Mouse (Mus musculus) spleen, adult 2 months (tissue): ENCODE measurements around the gene Arid1b. TPM values are rescaled to one million over a fixed set of nuclear protein-coding genes. Genes with fewer than 3 reads are reported as not detected.

Source experiments
- DNase-seq, 2 experiments: peaks; one replicate each; pipeline versions ENCODE4 v3.0.0 to v3.0.0-alpha.2; 2012 to 2021; ENCODE audit warnings: low spot score in 2 of 2, low read depth in 1 of 2
- H3K27ac ChIP-seq: fragments of 200-500 bp; 2 replicates; pipeline ENCODE4 v1.5.1; 2012; ENCODE audit warnings: low read length, inconsistent platforms; ENCODE audit not compliant: insufficient read depth
- H3K27me3 ChIP-seq: fragments of 200-500 bp; 2 replicates; pipeline ENCODE4 v1.6.1; 2012; ENCODE audit warnings: mild to moderate bottlenecking, moderate library complexity, low read length, inconsistent platforms; ENCODE audit not compliant: control insufficient read depth, insufficient read depth
- H3K36me3 ChIP-seq: fragments of 200-500 bp; 2 replicates; pipeline ENCODE4 v1.6.1; 2012; ENCODE audit warnings: mild to moderate bottlenecking, low read length, inconsistent platforms; ENCODE audit not compliant: control insufficient read depth, insufficient read depth
- H3K4me1 ChIP-seq: fragments of 200-500 bp; 2 replicates; pipeline ENCODE4 v1.6.1; 2011; ENCODE audit warnings: inconsistent platforms; ENCODE audit not compliant: control insufficient read depth, insufficient read depth, insufficient read length
- H3K4me3 ChIP-seq: fragments of 200-500 bp; 2 replicates; pipeline ENCODE4 v1.5.1; 2011; ENCODE audit warnings: mild to moderate bottlenecking, inconsistent platforms; ENCODE audit not compliant: insufficient read depth, insufficient read length; ENCODE audit errors: extremely low read depth
- CTCF ChIP-seq: fragments of 200-500 bp; IDR thresholded peaks from 2 replicates; pipeline ENCODE4 v1.5.1; 2011; ENCODE audit warnings: mild to moderate bottlenecking, inconsistent platforms; ENCODE audit not compliant: insufficient read depth, insufficient read length, insufficient replicate concordance; ENCODE audit errors: extremely low read depth
- POLR2A ChIP-seq: fragments of 200-500 bp; IDR thresholded peaks from 2 replicates; pipeline ENCODE4 v1.6.1; 2011; ENCODE audit warnings: low read depth, low read length, inconsistent platforms
- WGBS: fragments of 180-500 bp; shearing (Covaris S2); methylation state at CpG from one replicate; pipeline ENCODE4 v1.1.7; 2018; 5-methylcytosine and 5-hydroxymethylcytosine counted together
- polyA plus RNA-seq: library from polyadenylated mRNA; depleted of rRNA; stranded (reverse); fragments of >200 nt; gene quantifications from 2 replicates; pipeline ENCODE4 v1.2.3, GENCODE M21; 2012

Gene Arid1b
- polyA plus RNA-seq, 1 experiment, result 53.5 TPM

DNA sequence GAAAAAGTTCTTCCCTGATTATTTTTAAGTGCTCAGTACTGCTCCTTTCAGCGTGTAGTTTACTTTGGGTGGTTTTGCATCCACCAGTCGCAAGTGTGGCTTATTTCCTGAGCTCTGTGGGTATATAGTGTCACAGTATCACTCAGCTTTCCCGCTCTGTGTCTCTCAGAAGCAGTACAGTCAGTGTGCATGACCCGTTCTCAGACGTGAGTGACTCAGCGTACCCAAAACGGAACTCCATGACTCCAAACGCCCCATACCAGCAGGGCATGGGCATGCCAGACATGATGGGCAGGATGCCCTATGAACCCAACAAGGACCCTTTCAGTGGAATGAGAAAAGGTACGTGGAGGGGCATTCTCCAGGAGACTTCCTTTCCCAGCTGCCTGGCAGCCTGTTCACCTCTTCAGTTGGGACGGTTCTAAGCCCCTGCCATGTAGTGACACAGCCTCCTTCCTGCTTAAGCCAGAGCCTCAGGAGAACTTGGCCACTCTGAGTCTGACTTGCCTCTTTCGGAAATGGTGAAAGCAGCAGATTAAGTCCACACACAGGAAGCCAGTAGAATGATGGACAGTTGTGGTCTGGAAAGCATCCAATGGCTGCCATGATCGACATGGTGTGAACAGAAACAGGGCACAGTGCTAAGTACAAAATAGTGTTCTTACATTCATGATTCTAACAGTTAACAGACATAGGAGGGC is 333.5 kb downstream of the Arid1b start:
- no peak overlapping the region for H3K27ac ChIP-seq
- no peak overlapping the region for H3K4me3 ChIP-seq
- no peaks in the 10 kb centered on the region for H3K27me3 ChIP-seq
- peaks cover 27% of the 10 kb centered on the region for H3K36me3 ChIP-seq
- DNase-seq, result no peak
- 33% methylated on average over 12 of the region's 12 CpGs for WGBS
- TF ChIP-seq POLR2A, result no peak
- TF ChIP-seq CTCF, result no peak
- no peaks in the 10 kb centered on the region for H3K4me1 ChIP-seq

DNA sequence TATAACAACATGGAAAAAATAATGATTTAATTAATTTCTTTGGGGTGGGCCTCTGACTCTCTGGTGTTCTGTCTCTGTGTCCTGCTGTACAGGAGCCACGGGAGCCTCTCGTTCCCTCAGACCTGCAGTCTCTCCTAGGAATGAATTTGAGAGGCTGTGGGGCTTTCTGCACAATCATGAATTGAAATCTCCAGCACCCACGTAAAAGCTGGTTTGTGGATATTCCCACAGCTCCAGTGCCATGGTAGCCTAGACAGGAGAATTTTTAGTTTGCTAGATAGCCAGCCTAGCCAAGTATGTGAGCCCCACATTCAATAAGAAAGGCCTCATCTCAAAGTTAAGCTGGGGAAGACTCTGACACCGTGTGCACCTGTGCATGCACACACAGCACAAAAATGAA is 335.3 kb downstream of the Arid1b start:
- TF ChIP-seq POLR2A (no peak), CTCF (no peak)
- Histone ChIP-seq H3K27ac (no peak overlapping the region), H3K27me3 (no peaks in the 10 kb centered on the region), H3K4me3 (no peak overlapping the region), H3K4me1 (no peaks in the 10 kb centered on the region), H3K36me3 (peaks cover 28% of the 10 kb centered on the region)
- DNase-seq, result no peak
- WGBS, result 67% methylated on average over 4 of the region's 4 CpGs

GRCm38 (mm10) chr17:5330063-5330462 is 335.9 kb downstream of the Arid1b start:
- no peaks in the 10 kb centered on the region for H3K4me1 ChIP-seq
- H3K36me3 ChIP-seq, result peaks cover 33% of the 10 kb centered on the region
- no peaks in the 10 kb centered on the region for H3K27me3 ChIP-seq
- WGBS, result 81% methylated on average over 6 of the region's 6 CpGs
- no peak for DNase-seq
- no peak overlapping the region for H3K4me3 ChIP-seq
- no peak for TF ChIP-seq POLR2A
- TF ChIP-seq CTCF, result no peak
- H3K27ac ChIP-seq, result no peak overlapping the region

- Histone ChIP-seq H3K4me1 (no peaks in the 10 kb centered on the region), H3K27ac (no peak overlapping the region), H3K27me3 (no peaks in the 10 kb centered on the region), H3K36me3 (peaks cover 34% of the 10 kb centered on the region), H3K4me3 (no peak overlapping the region)
- peak in 1 of 2 experiments; percentile 11 for DNase-seq
- TF ChIP-seq CTCF, result no peak
- no peak for TF ChIP-seq POLR2A
- WGBS, result 38% methylated on average over 7 of the region's 7 CpGs
These were observed 336.5 kb downstream of the Arid1b start for GRCm38 (mm10) chr17:5330644-5331043.

GRCm38 (mm10) chr17:5331387-5331786 is 337.3 kb downstream of the Arid1b start:
- peaks cover 41% of the 10 kb centered on the region for H3K36me3 ChIP-seq
- no peak for DNase-seq
- 72% methylated on average over 1 of the region's 1 CpGs for WGBS

DNA sequence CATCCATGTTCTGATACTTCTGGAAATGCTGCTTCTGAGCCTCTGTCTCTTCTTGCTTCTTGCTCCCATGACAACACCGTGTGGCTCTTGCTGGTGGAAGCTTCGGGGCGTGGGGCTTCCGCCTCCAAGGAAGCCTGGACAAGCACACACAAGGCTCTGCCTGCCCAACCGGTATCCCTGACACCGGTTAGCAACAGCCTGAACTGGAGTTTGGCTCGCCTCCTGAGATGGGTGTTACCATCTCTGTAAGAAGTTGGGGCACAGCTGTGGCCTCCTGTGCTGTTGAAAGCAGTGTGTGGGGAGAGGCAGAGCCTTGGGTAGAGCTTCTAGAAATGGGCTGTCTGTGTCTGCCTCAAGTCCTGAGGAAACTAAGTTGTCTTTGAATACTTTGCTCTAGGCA is 340.4 kb downstream of the Arid1b start:
- TF ChIP-seq POLR2A, result no peak
- no peak for TF ChIP-seq CTCF
- WGBS, result 89% methylated on average over 7 of the region's 7 CpGs
- peaks cover 45% of the 10 kb centered on the region for H3K36me3 ChIP-seq

More at GRCm38 (mm10) chr17:5331387-5331786, 337.3 kb downstream of the Arid1b start:
- Histone ChIP-seq H3K27me3 (no peaks in the 10 kb centered on the region), H3K4me1 (no peaks in the 10 kb centered on the region), H3K27ac (no peak overlapping the region), H3K4me3 (no peak overlapping the region)
- no peak for TF ChIP-seq POLR2A
- no peak for TF ChIP-seq CTCF

DNA sequence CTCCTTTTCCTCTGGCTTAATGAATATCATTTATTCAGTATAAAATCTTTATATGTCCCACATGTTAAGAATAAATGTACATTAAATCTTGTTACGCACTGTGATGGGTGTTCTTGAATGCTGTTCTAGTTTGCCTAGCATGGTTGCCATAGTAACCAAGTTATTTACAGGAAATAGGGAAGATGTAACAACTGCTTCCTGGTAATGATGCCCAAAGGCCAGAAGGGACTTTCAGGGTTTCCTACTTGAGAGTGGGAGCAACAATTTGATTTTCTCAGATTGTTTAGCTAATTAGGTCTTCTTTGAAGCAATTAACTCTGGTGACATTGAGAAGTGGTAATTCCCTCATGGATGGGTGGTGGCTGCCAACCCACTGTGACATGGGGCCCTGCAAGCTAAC is 350.3 kb downstream of the Arid1b start:
- Histone ChIP-seq H3K4me3 (no peak overlapping the region), H3K36me3 (peaks cover 29% of the 10 kb centered on the region), H3K27ac (no peak overlapping the region), H3K4me1 (no peaks in the 10 kb centered on the region), H3K27me3 (no peaks in the 10 kb centered on the region)
- no peak for DNase-seq
- TF ChIP-seq CTCF (no peak), POLR2A (no peak)
- WGBS, result 91% methylated on average over 1 of the region's 1 CpGs

More for the DNA sequence above, 340.4 kb downstream of the Arid1b start:
- H3K27me3 ChIP-seq, result no peaks in the 10 kb centered on the region
- no peak for DNase-seq
- H3K27ac ChIP-seq, result no peak overlapping the region
- no peak overlapping the region for H3K4me3 ChIP-seq
- no peaks in the 10 kb centered on the region for H3K4me1 ChIP-seq
